In the genomic region with DNA sequence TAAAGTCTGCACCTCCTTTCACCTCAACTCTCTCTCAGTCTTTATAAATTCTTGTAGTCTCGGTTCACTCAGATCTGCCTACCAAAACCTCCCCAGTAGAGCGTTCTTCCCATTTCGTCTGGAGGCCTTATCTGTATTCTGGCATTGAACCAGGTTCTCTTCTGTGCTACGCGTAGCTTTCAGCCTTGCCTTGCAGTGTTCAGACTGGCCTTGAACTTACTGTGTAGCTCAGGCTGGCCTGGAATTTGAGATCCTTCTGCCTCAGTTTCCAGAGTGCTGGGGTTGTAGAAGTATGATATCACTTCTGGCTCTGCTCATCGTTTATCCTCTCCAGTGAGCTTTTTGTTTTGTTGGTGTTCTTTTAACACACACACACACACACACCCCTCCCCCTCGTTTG, we compare ENCODE assay signal across 9 mouse cellular contexts. TPM values are rescaled to one million over a fixed set of nuclear protein-coding genes. Genes with fewer than 3 reads are reported as not detected.
DNase-seq lines count a peak whose midpoint lies in the region; ATAC-seq and TF ChIP-seq lines count a peak whose summit lies in the region.
"Had no signal": no experiment of that assay in that cellular context is flagged by ENCODE, and none has a peak within 500 bp of the region (broad histone marks: within the 10 kb centered on the region; RNA-seq: fewer than 3 reads in every experiment).

No protein-coding gene starts in this region.

- peaks cover 40% of the 10 kb centered on the region for H3K36me3 ChIP-seq in heart, embryonic 10.5 days
- H3K36me3 ChIP-seq in MEL (ENCODE audit: control insufficient read depth in 1 of 2, insufficient read depth in 2 of 2, low read length in 2 of 2), result peaks cover 3 to 25% of the 10 kb centered on the region in 2 experiments
- peaks cover 32% of the 10 kb centered on the region for H3K36me3 ChIP-seq in forebrain, embryonic 15.5 days
- peaks cover 19% of the 10 kb centered on the region for H3K36me3 ChIP-seq in liver, embryonic 16.5 days (ENCODE audit: control insufficient read depth, insufficient read depth)

- no peak; a peak in 1 of 4 replicates for TF ChIP-seq POLR2A in MEL (IDR thresholded peaks at IDR 0.05; ENCODE audit: control insufficient read depth in 1 of 2, insufficient read depth in 1 of 2, low read depth in 1 of 2, low read length in 2 of 2, poor library complexity in 1 of 2)

- TF ChIP-seq EP300 in MEL (IDR thresholded peaks at IDR 0.05; ENCODE audit: low read depth in 1 of 2, low read length in 2 of 2), result peak; percentile 23 to 45; a peak in 3 of 4 replicates

- WGBS in heart, embryonic 10.5 days, result 22% methylated on average over 7 of the region's 7 CpGs
- WGBS in forebrain, embryonic 15.5 days, result 2% methylated on average over 7 of the region's 7 CpGs
- WGBS in liver, embryonic 16.5 days (ENCODE audit: insufficient replicate concordance), result 13% methylated on average over 7 of the region's 7 CpGs

- TF ChIP-seq CTCF in MEL (IDR thresholded peaks at IDR 0.05 in 2 of 3, conservative IDR thresholded peaks at IDR 0.05 in 1 of 3; ENCODE audit: control insufficient read depth in 1 of 3, insufficient read depth in 1 of 3, low read depth in 2 of 3, low read length in 3 of 3, poor library complexity in 1 of 3, severe bottlenecking in 1 of 3), result no peak

- no peak for TF ChIP-seq RAD21 in MEL (IDR thresholded peaks at IDR 0.05; ENCODE audit: low read depth, low read length)

- H3K4me1 ChIP-seq in heart, embryonic 10.5 days, result peaks cover 11% of the 10 kb centered on the region
- H3K4me1 ChIP-seq in MEL (ENCODE audit: control insufficient read depth in 1 of 2, insufficient read depth in 2 of 2, low read length in 2 of 2), result peaks cover 3 to 16% of the 10 kb centered on the region in 2 experiments; a peak in 3 of 4 replicates
- peaks cover 22% of the 10 kb centered on the region for H3K4me1 ChIP-seq in forebrain, embryonic 15.5 days
- H3K4me1 ChIP-seq in liver, embryonic 16.5 days (ENCODE audit: control insufficient read depth, low read depth, low read length), result peaks cover 31% of the 10 kb centered on the region

- peak overlapping the region; percentile 91 for H3K4me2 ChIP-seq in forebrain, embryonic 15.5 days (replicated peaks)
- peak overlapping the region; percentile 82 for H3K4me2 ChIP-seq in liver, embryonic 16.5 days (ENCODE audit: low read depth, low read length)

- H3K9me3 ChIP-seq in heart, embryonic 10.5 days, result no peaks in the 10 kb centered on the region
- H3K9me3 ChIP-seq in MEL (replicated peaks; ENCODE audit: insufficient read depth, low read length), result no peaks in the 10 kb centered on the region
- no peaks in the 10 kb centered on the region for H3K9me3 ChIP-seq in forebrain, embryonic 15.5 days
- H3K9me3 ChIP-seq in liver, embryonic 16.5 days (replicated peaks; ENCODE audit: control insufficient read depth, low read length), result no peaks in the 10 kb centered on the region

- peaks cover 13% of the 10 kb centered on the region for H3K79me2 ChIP-seq in MEL (ENCODE audit: control insufficient read depth, insufficient read depth, low read length, poor library complexity)

- H3K9ac ChIP-seq in MEL (ENCODE audit: control insufficient read depth, low read depth, low read length, poor library complexity, severe bottlenecking), result peak overlapping the region; percentile 77
- peak overlapping the region; percentile 81 for H3K9ac ChIP-seq in forebrain, embryonic 15.5 days (replicated peaks)
- peak overlapping the region; percentile 70 for H3K9ac ChIP-seq in liver, embryonic 16.5 days (ENCODE audit: low read depth, low read length)

- DNase-seq in heart, embryonic 10.5 days (ENCODE audit: low spot score), result no peak
- no peak for DNase-seq in heart, postnatal 4 days
- peak; percentile 94 for DNase-seq in MEL (ENCODE audit: low read depth, low spot score)
- DNase-seq in embryo, embryonic 10 days (ENCODE audit: low spot score), result no peak
- no peak for DNase-seq in urinary bladder, postnatal 14 days (ENCODE audit: low spot score)
- no peak for DNase-seq in frontal cortex, adult 2 months (ENCODE audit: extremely low spot score in 1 of 2, low spot score in 1 of 2)

- ATAC-seq in forebrain, embryonic 15.5 days (replicated peaks), result no peak
- ATAC-seq in liver, embryonic 16.5 days (ENCODE audit: low read depth), result no peak

- no peaks in the 10 kb centered on the region for H3K27me3 ChIP-seq in heart, embryonic 10.5 days (ENCODE audit: insufficient read depth, poor library complexity, severe bottlenecking)
- no peaks in the 10 kb centered on the region for H3K27me3 ChIP-seq in MEL (ENCODE audit: control insufficient read depth in 1 of 2, insufficient read depth in 2 of 2, low read length in 2 of 2)
- no peaks in the 10 kb centered on the region for H3K27me3 ChIP-seq in forebrain, embryonic 15.5 days
- no peaks in the 10 kb centered on the region for H3K27me3 ChIP-seq in liver, embryonic 16.5 days (ENCODE audit: control insufficient read depth, insufficient read depth, low read depth, low read length)
- H3K27me3 ChIP-seq: Patski had no signal

- peak overlapping the region; percentile 91; the same call in 1 of the 2 replicates for H3K27ac ChIP-seq in heart, embryonic 10.5 days
- H3K27ac ChIP-seq in MEL (ENCODE audit: control insufficient read depth, low read depth, low read length), result peak overlapping the region; percentile 50
- peak overlapping the region; percentile 89 for H3K27ac ChIP-seq in forebrain, embryonic 15.5 days (replicated peaks)
- H3K27ac ChIP-seq in liver, embryonic 16.5 days (ENCODE audit: low read length), result peak overlapping the region; percentile 18; the same call in 1 of the 2 replicates

- peak overlapping the region; percentile 88 for H3K4me3 ChIP-seq in heart, embryonic 10.5 days
- H3K4me3 ChIP-seq in MEL (ENCODE audit: control insufficient read depth in 1 of 2, insufficient read depth in 1 of 2, low read depth in 2 of 2, low read length in 2 of 2), result peak overlapping the region; percentile 75 to 76
- peak overlapping the region; percentile 91 for H3K4me3 ChIP-seq in forebrain, embryonic 15.5 days
- H3K4me3 ChIP-seq in liver, embryonic 16.5 days (ENCODE audit: low read depth, low read length), result peak overlapping the region; percentile 84

TF ChIP-seq in MEL, 35 proteins besides CTCF, POLR2A, EP300 and RAD21 (continues in another document):
- TF ChIP-seq USF1 (IDR thresholded peaks at IDR 0.05; ENCODE audit: low read depth, low read length) (no peak), TBP (IDR thresholded peaks at IDR 0.05; ENCODE audit: low read depth, low read length) (peak; percentile 60; the same call in 1 of the 2 replicates), MXI1 (IDR thresholded peaks at IDR 0.05; ENCODE audit: low read depth, low read length) (no peak), SMC3 (IDR thresholded peaks at IDR 0.05; ENCODE audit: low read depth, low read length) (no peak), POLR2AphosphoS5 (IDR thresholded peaks at IDR 0.05; ENCODE audit: borderline replicate concordance, low read depth, low read length) (no peak), NRF1 (IDR thresholded peaks at IDR 0.05; ENCODE audit: insufficient read depth, low read depth, low read length, poor library complexity, severe bottlenecking) (no peak), MAX (IDR thresholded peaks at IDR 0.05; ENCODE audit: low read length) (no peak), UBTF (IDR thresholded peaks at IDR 0.05; ENCODE audit: borderline replicate concordance, insufficient read depth, low read depth, low read length) (no peak), MAZ (IDR thresholded peaks at IDR 0.05; ENCODE audit: low read depth, low read length) (peak; percentile 17; the same call in 1 of the 2 replicates), E2F4 (IDR thresholded peaks at IDR 0.05; ENCODE audit: borderline replicate concordance, low read depth, low read length) (no peak), ZC3H11A (IDR thresholded peaks at IDR 0.05; ENCODE audit: low read depth, low read length) (no peak), MEF2A (IDR thresholded peaks at IDR 0.05; ENCODE audit: extremely low read depth, insufficient replicate concordance, low read depth, low read length, poor library complexity, severe bottlenecking) (no peak), JUND (IDR thresholded peaks at IDR 0.05; ENCODE audit: low read depth, low read length) (0 out of 2 replicates have a peak, but pooled peaks have one; percentile 7), ZNF384 (IDR thresholded peaks at IDR 0.05; ENCODE audit: low read depth, low read length) (no peak), ELF1 (IDR thresholded peaks at IDR 0.05; ENCODE audit: low read depth, low read length) (0 out of 2 replicates have a peak, but pooled peaks have one; percentile 7)

RNA-seq across cellular contexts. Expression of a gene that starts 0.9 kb away (rescaled TPM):
- polyA plus RNA-seq in heart, embryonic 10.5 days (2016; fragmentation: Nextera tagmentation; extraction: Ambion mirVana), result 3.0 and 3.3 TPM in 2 replicates
- 1 to 10 TPM; 4.1 to 4.8 TPM for total RNA-seq in heart, postnatal 4 days (2021)
- total RNA-seq in MEL (2012; rRNA removed), result 2.0 and 2.7 TPM in 2 replicates
- 1 to 10 TPM in 1 of 2 experiments, not detected in 1; 3.8 TPM for polyA plus RNA-seq in MEL (2012; ENCODE audit: insufficient read depth in 1 of 2, insufficient read length in 2 of 2, low read depth in 1 of 2, low replicate concordance in 2 of 2, missing spikeins in 1 of 2)
- polyA plus RNA-seq in forebrain, embryonic 15.5 days (2015; fragmentation: Nextera tagmentation; extraction: Ambion mirVana), result 3.3 and 3.7 TPM in 2 replicates
- 0.67 and 0.97 TPM in 2 replicates for polyA plus RNA-seq in liver, embryonic 16.5 days (2015; fragmentation: Nextera tagmentation; extraction: Ambion mirVana)
- 8.7 and 9.3 TPM in 2 replicates for polyA plus RNA-seq in frontal cortex, adult 2 months (2012; rRNA removed)

RNA-seq across cellular contexts. Expression of a gene that starts 7.0 kb away (rescaled TPM):
- 737 and 843 TPM in 2 replicates for polyA plus RNA-seq in heart, embryonic 10.5 days (2016; fragmentation: Nextera tagmentation; extraction: Ambion mirVana)
- total RNA-seq in heart, postnatal 4 days (2021), result 100 to 1,000 TPM; 427 to 468 TPM
- 2,034 and 2,314 TPM in 2 replicates for total RNA-seq in MEL (2012; rRNA removed)
- 1,000 to 10,000 TPM in 1 of 2 experiments, not detected in 1; 1,572 TPM for polyA plus RNA-seq in MEL (2012; ENCODE audit: insufficient read depth in 1 of 2, insufficient read length in 2 of 2, low read depth in 1 of 2, low replicate concordance in 2 of 2, missing spikeins in 1 of 2)
- 534 and 571 TPM in 2 replicates for polyA plus RNA-seq in forebrain, embryonic 15.5 days (2015; fragmentation: Nextera tagmentation; extraction: Ambion mirVana)
- 464 and 539 TPM in 2 replicates for polyA plus RNA-seq in liver, embryonic 16.5 days (2015; fragmentation: Nextera tagmentation; extraction: Ambion mirVana)
- polyA plus RNA-seq in frontal cortex, adult 2 months (2012; rRNA removed), result 770 and 771 TPM in 2 replicates

RNA-seq across cellular contexts. Expression of a gene that starts 7.2 kb away (rescaled TPM):
- polyA plus RNA-seq in heart, embryonic 10.5 days (2016; fragmentation: Nextera tagmentation; extraction: Ambion mirVana), result 1.8 and 2.4 TPM in 2 replicates
- under 1 TPM; 0.57 to 0.97 TPM for total RNA-seq in heart, postnatal 4 days (2021)
- 13.6 and 15.0 TPM in 2 replicates for total RNA-seq in MEL (2012; rRNA removed)
- polyA plus RNA-seq in MEL (2012; ENCODE audit: insufficient read depth in 1 of 2, insufficient read length in 2 of 2, low read depth in 1 of 2, low replicate concordance in 2 of 2, missing spikeins in 1 of 2), result 10 to 100 TPM in 1 of 2 experiments, not detected in 1; 40.4 TPM
- 3.1 and 4.7 TPM in 2 replicates for polyA plus RNA-seq in forebrain, embryonic 15.5 days (2015; fragmentation: Nextera tagmentation; extraction: Ambion mirVana)
- 0.79 and 0.85 TPM in 2 replicates for polyA plus RNA-seq in liver, embryonic 16.5 days (2015; fragmentation: Nextera tagmentation; extraction: Ambion mirVana)
- 2.0 and 3.3 TPM in 2 replicates for polyA plus RNA-seq in frontal cortex, adult 2 months (2012; rRNA removed)

Comparison
In these comparisons a context has a peak if more than half of its experiments do, and no peak if none do; other contexts are left out.
1. H3K27ac ChIP-seq: peak in every context shown above with its lines; median percentile 91 in heart, embryonic 10.5 days; 89 in forebrain, embryonic 15.5 days; 50 in MEL; 18 in liver, embryonic 16.5 days.